Mouse (Mus musculus) liver, embryonic 14.5 days (tissue): ENCODE measurements around the gene Stk17b.

Experiments used
- CTCF ChIP-seq: IDR thresholded peaks from 2 replicates; pipeline ENCODE4 v1.5.1; 2016; ENCODE audit warnings: antibody characterized with exemption, low read depth, control low read depth
- EP300 ChIP-seq: IDR thresholded peaks from 2 replicates; pipeline ENCODE4 v1.6.1; 2016; ENCODE audit warnings: antibody characterized with exemption, low read depth

GRCm38 (mm10) chr1:53741742-53742458 is 43.1 kb downstream of the Stk17b start:
- TF ChIP-seq EP300 (no peak), CTCF (no peak)
